Mouse (Mus musculus) induced T-regulatory cell, adult 2 months (primary cell): ENCODE measurements at regions not wholly inside any gene's neighbourhood (a gene's known extent, or its start where the extent isn't known, plus 50 kb on each side); places are given as distances from the start of the nearest gene placed in this dataset.

ENCODE experiments used
- DNase-seq: peaks from one replicate; pipeline ENCODE4 v3.0.0-alpha.2; 2012; ENCODE audit warnings: low read depth

DNA sequence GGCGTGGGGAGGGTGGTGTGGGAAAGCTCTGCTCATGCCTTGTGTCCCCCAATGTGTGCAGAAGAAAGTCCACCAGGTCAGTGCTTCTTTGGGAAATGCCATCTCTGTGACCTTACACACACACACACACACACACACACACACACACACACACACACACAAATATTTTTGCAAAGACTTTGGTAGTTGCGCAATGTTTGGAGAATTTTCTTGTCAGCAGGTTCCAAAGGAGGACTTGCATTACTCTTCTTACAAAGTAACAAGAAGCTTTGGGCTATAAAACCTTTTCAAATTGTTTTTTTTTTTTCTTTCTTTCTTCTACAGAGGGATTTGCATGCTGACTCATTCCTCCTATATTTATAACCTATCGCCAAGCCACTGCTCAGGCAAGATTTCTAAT lies 59.1 kb upstream of the Npvf start:
- no peak for DNase-seq

DNA sequence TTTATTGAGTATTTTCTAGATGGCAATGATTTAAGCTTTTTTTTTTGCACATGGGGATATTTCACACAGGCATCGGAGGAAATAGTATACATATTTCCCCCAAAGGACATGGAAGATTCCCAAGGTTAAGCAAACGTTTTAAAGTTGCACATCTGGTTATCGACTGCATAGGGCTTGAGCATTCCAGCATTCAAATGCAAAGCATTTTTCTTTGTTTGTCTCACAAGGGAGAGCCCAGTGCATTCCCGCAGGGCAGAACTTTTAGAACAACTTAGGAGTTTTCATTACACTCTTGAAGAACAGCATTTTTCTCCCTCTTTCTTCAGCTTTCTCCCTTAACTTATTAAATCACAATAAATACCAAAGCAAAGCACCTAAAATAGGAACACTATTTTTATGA lies 64.4 kb upstream of the Npvf start:
- no peak for DNase-seq

DNA sequence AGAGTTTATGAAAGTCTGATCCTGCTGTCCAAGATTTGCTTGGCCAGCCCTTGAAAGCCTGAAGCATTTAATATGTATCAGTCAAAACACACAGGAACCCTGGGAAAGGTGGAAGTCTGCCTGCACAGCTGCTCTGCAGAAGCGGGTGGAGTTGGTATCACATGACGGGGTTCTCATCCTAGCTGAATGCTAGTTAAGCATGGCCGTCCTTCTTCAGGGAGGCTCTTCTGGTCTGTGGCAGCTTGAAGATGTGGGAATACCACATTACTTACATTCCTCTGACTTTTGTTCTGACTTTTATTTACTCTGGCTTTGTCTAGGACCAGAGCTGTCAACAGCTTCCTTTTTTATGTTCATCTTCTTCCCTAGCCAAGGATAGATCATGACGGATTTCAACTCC lies 66.1 kb upstream of the Npvf start:
- DNase-seq, result no peak

DNA sequence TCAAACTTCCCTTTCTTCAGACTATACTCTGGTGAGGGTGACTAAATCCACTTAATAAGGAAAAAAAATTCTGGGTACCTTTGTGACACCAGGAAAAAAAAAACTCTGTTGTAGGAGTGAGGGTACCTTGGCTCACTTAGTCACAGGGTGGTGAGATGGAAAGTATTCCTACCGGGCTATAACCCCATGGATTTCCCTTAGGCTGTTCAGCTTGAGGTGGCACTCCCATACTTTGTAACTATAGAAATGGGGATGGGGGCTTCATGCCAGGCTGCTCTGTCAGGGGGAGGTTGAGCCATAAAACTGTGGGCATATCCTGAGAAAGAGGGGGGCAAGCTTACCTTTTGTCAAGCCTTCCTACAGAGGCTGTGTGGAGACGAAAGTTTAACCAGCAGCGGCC lies 71.4 kb upstream of the Npvf start:
- DNase-seq, result no peak

DNA sequence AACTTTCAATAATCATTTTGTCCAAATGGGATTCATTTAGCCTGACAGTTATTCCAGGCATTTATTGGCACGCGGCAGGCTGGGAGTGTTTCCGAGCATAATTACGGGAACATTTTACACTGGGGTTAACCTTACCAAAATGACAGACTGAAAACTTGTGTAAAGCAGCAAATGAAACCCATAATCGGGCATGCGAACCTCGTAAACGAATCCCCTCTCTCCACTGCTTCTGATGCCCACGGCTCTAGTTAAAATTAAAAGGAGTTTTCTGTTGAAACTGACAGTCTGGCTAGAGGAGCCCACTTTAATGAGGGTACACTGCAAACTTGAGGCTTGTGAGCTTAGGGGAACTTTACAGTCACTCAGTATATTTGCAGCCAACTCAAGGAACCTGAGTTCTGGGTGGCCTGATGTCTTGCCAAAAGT lies 71.9 kb upstream of the Npvf start:
- DNase-seq, result no peak

DNA sequence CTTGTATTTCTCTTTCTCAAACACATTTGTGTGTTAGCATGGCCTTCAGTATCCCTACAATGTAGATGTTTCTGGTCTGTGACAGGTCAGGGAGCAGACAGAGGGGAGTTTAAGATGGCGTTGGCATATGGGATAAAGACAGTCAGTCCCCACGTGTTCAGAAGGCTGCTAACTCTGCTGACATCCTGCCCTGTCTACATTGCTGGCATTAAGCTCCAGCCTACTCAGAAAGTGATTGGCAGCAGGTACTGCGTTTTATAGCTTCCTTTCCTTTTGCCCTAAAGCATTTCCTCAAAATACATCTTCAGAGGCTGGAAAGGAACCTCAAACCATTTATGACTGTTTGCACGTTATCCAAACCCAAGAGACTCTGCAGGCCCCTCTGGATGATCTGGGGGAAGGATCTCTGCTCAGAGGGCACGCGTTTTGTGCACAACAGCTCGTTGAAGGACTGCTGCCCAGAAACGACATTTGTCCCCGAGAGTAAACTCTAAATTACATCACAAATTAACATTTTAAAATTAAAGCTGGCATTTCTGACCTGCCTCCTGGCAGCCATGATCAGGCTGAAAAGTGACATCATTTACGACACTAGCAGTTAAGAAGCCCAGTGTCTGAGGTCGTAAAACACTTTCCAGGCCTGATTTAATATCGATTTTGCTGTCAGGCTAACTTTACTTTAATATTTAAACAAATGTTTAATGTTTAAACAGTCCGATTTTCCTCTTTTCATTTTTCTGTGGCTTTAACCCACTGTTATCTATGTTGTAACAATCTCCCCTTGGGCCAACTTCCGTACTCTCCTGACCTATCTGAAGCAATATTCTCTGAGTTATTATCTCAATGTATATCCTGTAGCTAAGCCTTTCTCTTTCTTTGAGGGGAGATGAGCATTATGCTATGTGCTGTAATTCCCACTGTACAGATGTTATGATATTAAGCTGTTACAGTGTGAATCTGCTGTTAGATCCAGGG lies 76.8 kb upstream of the Npvf start:
- DNase-seq, result no peak

DNA sequence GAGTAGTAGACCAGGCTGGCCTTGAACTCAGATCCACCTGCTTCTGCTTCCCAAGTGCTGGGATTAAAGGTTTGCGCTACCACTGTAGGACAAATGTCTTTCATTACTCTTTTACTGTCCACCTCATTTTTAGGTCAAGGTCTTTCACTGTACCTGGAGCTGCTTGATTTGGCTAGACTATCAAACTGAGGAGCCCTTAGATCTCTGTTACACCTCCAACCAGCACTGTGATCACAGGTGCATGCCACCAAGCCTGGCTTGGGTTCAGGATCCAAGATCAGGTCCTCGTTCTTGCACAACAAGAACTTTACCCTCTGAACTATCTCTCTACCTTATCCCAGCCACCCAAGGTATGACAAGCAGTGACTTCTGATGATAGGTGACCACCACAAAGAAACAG lies 80.5 kb upstream of the Npvf start:
- DNase-seq, result no peak

DNA sequence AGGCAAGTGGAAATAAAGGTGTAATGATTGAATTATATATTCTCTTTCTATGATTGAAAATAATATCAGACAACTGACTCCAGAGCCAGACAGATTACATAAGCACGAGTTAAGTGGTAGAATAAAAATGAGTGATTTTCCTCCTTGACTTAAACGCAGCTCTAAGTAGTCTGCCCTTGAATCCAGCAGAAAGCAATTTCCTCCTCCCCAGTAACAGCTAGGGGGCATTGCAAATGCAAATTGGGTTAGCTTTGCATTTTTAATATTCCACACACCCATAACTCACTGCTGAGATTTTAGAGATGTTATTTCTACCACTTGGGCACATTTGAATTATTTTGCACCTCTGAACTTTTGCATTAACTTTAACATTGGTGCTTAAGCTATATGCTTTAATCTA lies 81.6 kb upstream of the Npvf start:
- no peak for DNase-seq

DNA sequence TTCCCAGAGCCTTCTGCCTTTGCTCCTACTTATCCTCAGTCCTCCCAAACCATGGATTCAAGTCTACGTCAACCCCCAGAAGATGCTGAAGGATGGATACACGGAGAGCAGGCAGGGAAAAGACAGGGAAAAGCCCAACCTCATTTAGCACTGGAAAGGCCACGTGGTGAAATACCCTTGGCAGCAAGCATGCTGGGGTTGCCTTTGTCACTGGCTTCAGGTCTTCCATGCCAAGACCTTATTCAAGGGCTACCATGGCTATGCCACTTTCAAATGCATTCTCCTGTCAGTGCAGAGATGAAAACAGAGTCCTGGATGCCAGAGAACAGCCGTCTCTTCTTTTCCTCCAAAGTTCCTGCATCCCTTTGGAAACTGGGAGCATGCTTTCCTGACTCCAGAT lies 87.8 kb upstream of the Npvf start:
- DNase-seq, result no peak

DNA sequence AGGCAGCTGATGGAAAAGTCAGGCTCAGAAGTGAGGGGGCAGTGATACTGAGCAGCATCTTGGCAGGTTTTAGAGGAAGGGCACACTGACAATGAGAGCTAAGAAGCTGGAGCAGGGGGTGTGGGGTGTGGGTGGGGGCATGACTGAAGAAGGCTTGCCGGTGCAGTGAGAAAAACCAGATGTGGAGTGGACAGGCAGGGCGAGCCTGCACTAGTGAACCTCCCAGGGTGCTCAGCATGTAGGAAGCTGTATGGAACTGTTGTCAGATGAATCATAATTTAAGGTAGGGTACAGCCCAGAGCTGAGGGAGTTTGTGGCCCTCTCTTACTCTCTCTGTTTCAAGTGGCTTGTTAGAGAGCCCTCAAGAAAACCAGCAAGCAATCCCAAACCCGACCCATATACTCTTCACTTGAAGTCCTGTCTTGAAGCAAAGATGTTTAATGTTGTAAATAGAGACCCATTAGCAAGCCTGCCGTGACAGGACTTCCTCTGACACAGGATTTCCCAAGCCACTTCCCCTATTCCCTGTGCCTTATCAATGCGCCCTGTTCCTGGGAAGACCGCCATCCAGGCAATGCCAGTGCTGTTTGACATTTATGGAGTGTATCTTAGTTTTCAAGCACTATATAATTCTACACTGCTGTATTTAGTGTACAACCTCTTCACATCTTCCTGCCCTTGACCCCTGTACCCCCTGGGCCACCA lies 90.4 kb upstream of the Npvf start:
- DNase-seq, result no peak

DNA sequence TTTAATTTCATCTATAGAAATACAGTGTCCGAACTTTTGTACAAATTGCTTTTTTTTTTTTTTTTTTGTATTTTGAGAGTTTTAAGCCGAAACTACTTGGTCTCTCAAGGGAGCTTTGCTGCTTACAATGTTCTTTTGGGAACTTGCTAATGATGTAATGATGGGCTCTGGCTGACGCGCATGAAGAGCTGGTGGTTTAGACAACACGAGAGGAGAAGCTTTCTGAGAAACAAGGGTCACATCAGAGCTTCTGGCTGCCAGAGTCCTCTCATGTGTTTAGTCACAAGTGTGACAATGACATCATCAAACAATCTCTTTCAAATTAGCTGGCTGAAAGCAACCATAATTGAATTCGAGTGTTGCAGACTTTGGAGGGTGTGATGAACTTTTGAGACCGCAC lies 98.9 kb upstream of the Npvf start:
- DNase-seq, result no peak

DNA sequence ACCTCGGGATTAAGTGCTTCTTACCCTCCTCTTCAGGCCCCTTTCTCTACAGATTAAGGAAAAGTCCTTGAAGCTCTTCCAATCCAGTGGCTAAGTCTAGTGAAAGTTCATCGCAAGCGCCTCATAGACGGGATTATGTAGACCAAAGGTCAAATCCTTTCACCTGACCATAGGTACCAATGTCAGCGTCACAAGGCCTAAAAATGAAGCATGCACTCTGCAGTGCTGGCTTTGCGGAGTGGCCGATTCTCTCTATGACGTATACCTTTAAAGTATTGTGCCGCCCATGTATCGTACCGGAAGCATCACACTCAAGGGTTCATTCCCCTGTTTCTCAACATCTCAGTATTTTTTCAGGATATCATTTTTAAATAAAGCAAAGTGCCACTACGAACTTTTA lies 100.5 kb upstream of the Npvf start:
- no peak for DNase-seq

DNA sequence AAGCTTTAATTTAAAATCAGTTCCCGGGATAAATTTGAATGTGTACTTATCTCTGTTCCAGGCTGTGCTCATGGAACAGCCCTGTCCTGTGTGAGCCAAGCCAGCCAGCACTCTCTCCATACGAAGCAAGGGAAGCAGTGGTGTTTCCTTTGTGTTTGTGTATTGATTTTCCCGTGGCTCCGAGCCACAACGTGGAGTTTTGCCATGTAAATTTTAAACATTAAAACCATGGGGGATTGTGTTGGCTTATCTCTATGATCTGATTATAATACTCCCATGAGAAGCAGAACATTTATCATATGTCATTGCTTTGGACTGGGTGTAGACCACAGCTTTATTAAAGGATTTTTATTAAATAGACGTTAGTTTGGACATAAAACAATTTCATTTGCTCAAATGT lies 106.1 kb upstream of the Npvf start:
- DNase-seq, result no peak

DNA sequence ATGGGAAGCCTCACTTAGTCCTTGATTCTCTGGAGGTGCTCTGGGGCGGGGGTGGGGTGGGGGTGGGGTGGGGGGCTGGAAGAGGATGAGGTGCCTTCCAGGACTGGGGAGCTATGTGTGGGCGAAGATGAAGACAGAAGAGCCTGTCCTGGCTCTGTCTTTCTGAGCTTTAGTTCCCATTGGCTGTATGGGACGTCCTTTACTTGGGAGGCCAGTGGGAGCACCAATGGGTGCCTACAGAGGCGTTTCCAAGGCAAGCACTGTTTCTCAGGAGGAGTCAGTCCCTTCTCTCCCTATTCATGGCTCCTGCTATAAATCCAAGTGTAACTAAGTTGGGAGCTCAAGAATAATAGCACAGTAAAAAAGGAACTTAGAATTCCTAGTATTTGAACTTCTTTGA lies 108.9 kb upstream of the Npvf start:
- no peak for DNase-seq

DNA sequence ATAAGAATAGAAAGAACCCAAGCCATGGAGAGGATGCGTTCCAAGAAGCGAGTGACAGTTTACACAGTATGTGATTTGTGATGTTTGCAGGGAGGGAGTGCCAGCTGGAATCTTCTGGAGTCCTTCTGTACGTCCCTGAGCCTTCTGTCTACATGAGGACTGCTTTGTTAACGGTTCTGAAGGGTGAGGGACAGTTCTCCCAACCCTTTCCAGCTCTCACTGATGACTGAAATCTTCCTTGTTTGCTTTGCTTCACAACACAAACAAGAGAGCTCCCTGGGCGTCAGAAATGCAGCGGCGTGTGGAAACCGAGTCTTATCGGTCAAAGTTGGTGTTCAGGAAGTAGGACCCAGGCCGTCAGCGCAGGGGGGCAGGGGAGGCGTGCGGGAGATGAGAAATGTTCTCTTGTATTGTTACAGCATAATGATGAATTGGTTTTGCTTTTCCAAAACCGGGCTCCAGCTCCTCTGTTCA lies 112.2 kb upstream of the Npvf start:
- DNase-seq, result no peak

DNA sequence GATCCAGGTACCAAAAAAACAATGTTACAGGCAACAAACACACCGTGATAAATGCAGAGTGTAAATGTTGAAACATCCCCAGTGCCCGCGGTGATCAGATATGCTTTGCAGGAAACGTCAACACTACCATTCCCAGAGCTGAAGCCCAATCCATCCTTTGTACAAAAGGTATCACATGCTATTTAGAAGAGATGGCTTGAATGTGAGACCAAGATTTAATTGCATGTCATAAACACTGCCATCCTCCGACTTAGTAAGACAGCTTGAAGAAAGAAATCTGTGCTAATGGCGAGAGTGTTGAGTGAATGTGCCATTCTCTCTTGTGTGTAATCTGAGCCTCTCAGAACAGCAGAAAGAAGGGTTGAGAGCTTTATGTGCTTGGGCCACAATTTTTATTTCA lies 112.9 kb upstream of the Npvf start:
- DNase-seq, result no peak

DNA sequence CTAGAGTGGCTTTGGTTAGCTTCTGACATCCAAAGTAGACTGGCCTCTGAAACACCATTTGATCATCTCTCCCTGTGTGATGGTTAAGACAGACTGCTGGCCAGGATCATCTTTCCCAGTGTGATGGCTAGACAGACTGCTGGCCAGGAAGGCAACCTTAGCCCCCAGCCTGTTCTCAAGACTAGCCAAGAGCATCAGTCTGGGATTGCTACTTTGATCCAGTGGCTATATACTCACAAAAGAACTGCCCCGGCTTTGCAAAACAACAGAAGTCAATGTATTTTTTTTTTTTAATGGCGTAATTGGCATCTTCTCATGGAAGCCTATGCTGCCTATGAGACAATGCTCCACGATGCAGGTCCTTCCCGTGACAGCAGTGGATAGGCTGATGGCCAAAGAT lies 113.6 kb upstream of the Npvf start:
- no peak for DNase-seq

DNA sequence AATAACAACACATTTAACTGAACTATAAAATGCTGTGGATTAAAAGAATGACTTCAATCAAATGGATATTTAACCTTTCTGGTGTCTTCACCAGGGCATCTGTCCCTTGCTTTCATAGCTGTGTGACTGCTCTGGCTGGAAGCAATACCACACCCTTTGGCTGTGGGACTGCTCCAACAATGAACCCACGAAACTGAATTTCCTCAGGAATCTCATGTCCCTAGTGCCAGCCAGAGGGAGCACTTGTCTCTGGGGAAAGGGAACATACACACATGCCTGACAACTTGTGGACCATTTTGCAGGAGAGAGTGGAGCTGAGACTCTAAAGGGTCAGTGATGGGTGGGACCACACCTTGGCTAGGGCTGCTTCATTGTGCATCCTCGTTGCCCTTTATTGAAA lies 114.9 kb upstream of the Npvf start:
- DNase-seq, result no peak

DNA sequence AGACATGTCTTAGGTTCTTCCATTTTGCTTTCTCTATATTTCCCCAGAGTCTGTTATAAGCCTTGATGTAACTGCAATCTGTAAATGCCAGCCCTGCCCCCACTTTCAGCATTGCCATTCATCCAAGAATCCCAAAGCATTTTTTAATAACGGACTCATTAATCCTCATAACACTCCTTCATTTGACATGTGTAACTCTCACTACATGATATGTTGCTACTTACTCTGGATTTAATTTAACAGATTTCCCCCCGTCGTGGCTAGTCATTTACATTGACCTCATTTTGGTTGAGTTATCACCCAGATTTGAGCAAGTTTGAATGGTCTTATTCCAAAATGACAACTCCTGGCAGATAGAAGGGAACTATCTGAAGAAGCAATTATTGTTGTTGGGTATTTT lies 116.2 kb upstream of the Npvf start:
- DNase-seq, result no peak

DNA sequence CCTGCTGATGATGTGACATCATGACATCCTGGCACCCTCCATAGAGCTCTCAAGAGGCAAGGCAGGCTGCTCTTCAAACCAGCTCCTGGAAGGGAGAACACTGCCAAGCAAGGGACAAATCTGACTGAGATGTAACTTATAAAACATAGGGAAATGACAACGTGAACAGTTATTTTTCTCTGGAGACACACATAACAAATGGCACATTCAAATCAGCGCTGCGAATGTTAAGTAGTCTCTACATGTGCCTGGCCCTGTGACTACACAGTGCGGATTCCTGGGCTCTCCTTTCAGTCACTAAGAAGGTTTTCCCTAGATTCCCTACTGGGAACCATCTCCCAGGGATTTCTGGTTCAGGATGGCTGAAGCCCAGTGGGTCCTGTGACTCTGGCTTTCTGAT lies 121.4 kb upstream of the Npvf start:
- DNase-seq, result no peak

DNA sequence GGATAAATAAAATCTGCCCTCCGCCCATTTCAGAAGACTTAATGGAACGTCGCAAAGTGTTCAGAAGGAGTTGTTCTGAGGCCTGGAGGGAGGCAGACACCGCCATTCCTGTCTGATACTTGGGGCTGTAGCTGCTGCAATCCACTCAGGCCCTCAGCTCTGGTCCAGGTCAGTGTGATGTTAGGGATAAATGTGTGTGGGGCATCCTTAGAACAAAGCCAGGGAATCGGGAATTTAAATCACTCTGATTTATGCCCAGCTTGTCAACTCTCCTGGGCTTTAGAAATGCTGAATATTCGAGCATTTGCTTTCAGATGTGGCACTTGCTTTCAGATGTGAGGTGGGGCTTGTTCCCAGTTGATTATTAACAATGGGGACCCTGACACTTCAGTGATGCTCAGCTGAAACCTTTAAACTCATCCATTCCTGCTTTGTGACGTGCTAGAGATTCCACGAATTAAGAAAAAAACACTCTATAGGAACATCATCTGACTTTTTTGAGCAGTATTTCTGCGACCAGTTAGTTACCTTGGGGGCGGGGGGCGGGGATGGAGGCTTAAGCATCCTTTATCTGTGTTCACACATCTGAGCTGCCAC lies 122.1 kb upstream of the Npvf start:
- DNase-seq, result no peak

DNA sequence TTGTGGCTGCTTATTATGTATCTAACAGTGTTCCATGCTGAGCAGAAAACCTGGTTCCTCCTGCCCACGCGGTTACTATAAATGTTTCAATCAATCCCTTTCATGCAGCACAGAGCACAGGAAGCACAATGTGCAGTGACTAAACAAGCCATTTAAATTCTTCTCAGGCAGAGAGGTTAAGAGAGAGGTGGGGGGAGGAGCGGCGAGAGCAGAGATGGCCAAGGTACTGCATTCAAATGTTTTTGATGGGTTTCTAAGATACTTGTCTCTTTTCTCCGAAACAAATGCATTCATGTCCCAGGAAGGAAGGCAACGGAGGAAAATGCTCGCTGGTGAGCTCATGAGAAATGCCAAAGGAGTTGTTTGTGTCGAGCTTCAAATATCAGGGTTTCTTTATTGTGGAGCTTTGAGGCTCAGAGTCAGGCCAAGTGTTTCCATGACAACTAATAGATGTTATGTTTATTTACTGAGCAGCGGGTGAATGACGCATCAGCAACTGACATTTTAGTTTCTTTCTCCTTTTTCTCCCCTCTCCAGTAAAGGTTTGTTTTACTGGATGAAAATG lies 122.8 kb upstream of the Npvf start:
- DNase-seq, result peak; percentile 48

DNA sequence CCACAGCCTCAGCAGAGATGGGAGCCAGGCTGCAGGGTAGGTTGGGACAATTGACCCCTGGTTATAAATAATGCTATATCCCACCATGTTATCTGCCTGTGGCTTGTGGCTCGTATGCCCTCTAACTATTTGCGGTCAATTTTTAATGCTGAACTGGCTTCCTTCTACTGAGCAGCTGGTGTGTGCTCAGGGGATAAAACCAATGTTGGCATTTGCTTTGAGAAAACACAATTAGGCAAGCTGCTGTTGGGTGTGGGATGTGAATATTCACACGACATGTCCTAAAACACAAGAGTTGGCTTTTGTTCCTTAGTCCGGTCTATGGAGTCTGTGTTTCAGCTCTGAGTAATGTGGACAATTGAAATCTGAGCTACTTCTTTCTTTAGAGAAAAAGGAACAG lies 123.6 kb upstream of the Npvf start:
- no peak for DNase-seq
